16 mouse cellular contexts compared by ENCODE assay signal in the genomic region with DNA sequence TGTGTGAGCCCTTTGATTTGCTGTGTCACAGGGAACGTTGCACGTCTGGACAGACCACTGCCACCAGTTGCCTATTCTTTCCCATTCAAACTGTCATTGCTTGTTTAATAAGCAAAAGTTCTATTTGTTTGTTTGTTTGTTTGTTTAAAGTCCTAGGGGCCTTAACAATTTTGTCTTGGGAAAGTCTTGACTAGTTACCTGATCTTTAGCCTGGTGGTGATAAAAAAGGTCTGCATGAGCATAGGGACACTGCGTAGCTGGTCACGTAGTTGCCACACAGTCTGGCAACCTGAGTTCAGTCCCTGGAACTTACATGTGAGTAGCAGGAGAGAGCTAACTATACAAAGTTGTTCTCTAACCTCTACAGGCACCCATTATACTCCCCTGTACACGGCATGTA.
"Had no signal": no experiment of that assay in that cellular context is flagged by ENCODE, and none has a peak within 500 bp of the region (broad histone marks: within the 10 kb centered on the region; RNA-seq: fewer than 3 reads in every experiment).

No protein-coding gene starts in this region.

- H3K9ac ChIP-seq: neural tube, embryonic 13.5 days; neural tube, embryonic 15.5 days; stomach, embryonic 15.5 days had no signal

- H3K4me2 ChIP-seq: neural tube, embryonic 13.5 days; neural tube, embryonic 15.5 days; stomach, embryonic 15.5 days had no signal

- H3K36me3 ChIP-seq: stomach, embryonic 15.5 days had no signal

- H3K9me3 ChIP-seq: neural tube, embryonic 13.5 days; neural tube, embryonic 15.5 days; stomach, embryonic 15.5 days had no signal

- H3K27ac ChIP-seq: neural tube, embryonic 13.5 days; neural tube, embryonic 15.5 days; stomach, embryonic 15.5 days; stomach, postnatal 0 days had no signal

- H3K4me3 ChIP-seq: neural tube, embryonic 13.5 days; neural tube, embryonic 15.5 days; stomach, embryonic 15.5 days had no signal

- DNase-seq: retina, postnatal 1 day; right cerebral cortex, adult 18-20 months; right cerebral cortex, postnatal 14 days; right cerebral cortex, postnatal 25 days; right cerebral cortex, postnatal 4 days; spleen, adult 18-20 months; thymus, adult 18-20 months; thymus, adult 2 months; thymus, postnatal 14 days; thymus, postnatal 25 days; thymus, postnatal 36 days; thymus, postnatal 4 days had no signal

- H3K4me1 ChIP-seq: neural tube, embryonic 13.5 days; neural tube, embryonic 15.5 days; stomach, embryonic 15.5 days had no signal

- H3K27me3 ChIP-seq: neural tube, embryonic 13.5 days; neural tube, embryonic 15.5 days; stomach, embryonic 15.5 days had no signal
